Mouse (Mus musculus) forebrain, embryonic 14.5 days (tissue): ENCODE measurements around the gene Gpr18. TPM values are rescaled to one million over a fixed set of nuclear protein-coding genes. Genes with fewer than 3 reads are reported as not detected.
A peak's percentile ranks its signal among the peaks of the same experiment; 100 is the strongest.

Experiments used
- ATAC-seq: fragments of 200-750 bp; cut with Nextera tagmentation; 2 replicates; pipeline ENCODE4 v1.8.0; 2017; ENCODE audit warnings: mild to moderate bottlenecking, moderate library complexity
- DNase-seq: peaks from one replicate; pipeline ENCODE4 v3.0.0-alpha.2; 2015; ENCODE audit warnings: low spot score
- H3K27ac ChIP-seq: fragments of 300-500 bp; sonication (generic); 2 replicates; pipeline ENCODE4 v1.5.1; 2014; ENCODE audit warnings: low read depth, mild to moderate bottlenecking, control low read depth, low read length, moderate library complexity
- H3K27me3 ChIP-seq: fragments of 300-500 bp; sonication (generic); replicated peaks from 2 replicates; pipeline ENCODE4 v1.6.1; 2014; ENCODE audit warnings: low read length, control low read depth, mixed read lengths; ENCODE audit not compliant: control insufficient read depth, insufficient read depth
- H3K36me3 ChIP-seq: fragments of 300-500 bp; sonication (generic); 2 replicates; pipeline ENCODE4 v1.6.1; 2014; ENCODE audit warnings: low read length, control low read depth; ENCODE audit not compliant: control insufficient read depth, insufficient read depth
- H3K4me1 ChIP-seq: fragments of 300-500 bp; sonication (generic); 2 replicates; pipeline ENCODE4 v1.6.1; 2014; ENCODE audit warnings: antibody characterized with exemption, low read length, control low read depth; ENCODE audit not compliant: control insufficient read depth, insufficient read depth
- H3K4me2 ChIP-seq: fragments of 300-500 bp; sonication (generic); 2 replicates; pipeline ENCODE4 v1.6.1; 2014; ENCODE audit warnings: mild to moderate bottlenecking, control low read depth, low read length
- H3K4me3 ChIP-seq: fragments of 300-500 bp; sonication (generic); 2 replicates; pipeline ENCODE4 v1.5.1; 2014; ENCODE audit warnings: low read depth, low read length, control low read depth
- H3K9ac ChIP-seq: fragments of 300-500 bp; sonication (generic); 2 replicates; pipeline ENCODE4 v1.6.1; 2014; ENCODE audit warnings: mild to moderate bottlenecking, low read length, control low read depth, moderate library complexity
- H3K9me3 ChIP-seq: fragments of 300-500 bp; sonication (generic); replicated peaks from 2 replicates; pipeline ENCODE4 v1.6.1; 2016; ENCODE audit warnings: low read length, control low read depth, mixed read lengths; ENCODE audit not compliant: control insufficient read depth
- WGBS: fragments of 180-500 bp; shearing (Covaris S2); extraction: QIAGEN DNeasy Blood & Tissue Kit; methylation state at CpG from one replicate; pipeline ENCODE4 v1.1.7; 2014; 5-methylcytosine and 5-hydroxymethylcytosine counted together
- polyA plus RNA-seq: library from polyadenylated mRNA; unstranded; fragments of >200 nt; fragmentation: Nextera tagmentation; extraction: Ambion mirVana; gene quantifications from 2 replicates; pipeline ENCODE4 v1.2.1, GENCODE M21; 2014

Gene Gpr18
- polyA plus RNA-seq, 1 experiment from 2014 or later = not detected

GRCm38 (mm10) chr14:121922016-121922415 lies 6.4 kb upstream of the Gpr18 start:
- Histone ChIP-seq H3K9me3 (no peaks in the 10 kb centered on the region), H3K4me1 (no peaks in the 10 kb centered on the region), H3K4me3 (no peak overlapping the region), H3K4me2 (no peak overlapping the region), H3K27me3 (no peaks in the 10 kb centered on the region), H3K9ac (no peak overlapping the region), H3K36me3 (0 out of 2 replicates have a peak, but pooled peaks cover 4% of the 10 kb centered on the region), H3K27ac (no peak overlapping the region)
- WGBS = 92% methylated on average over 4 of the region's 4 CpGs
- ATAC-seq (no peak), DNase-seq (no peak)

GRCm38 (mm10) chr14:121920511-121921124 lies 5.0 kb upstream of the Gpr18 start:
- Histone ChIP-seq H3K4me1 (no peaks in the 10 kb centered on the region), H3K4me3 (no peak overlapping the region), H3K9ac (no peak overlapping the region), H3K27ac (no peak overlapping the region), H3K36me3 (peaks cover 15% of the 10 kb centered on the region; the same call in 1 of the 2 replicates), H3K4me2 (no peak overlapping the region), H3K9me3 (no peaks in the 10 kb centered on the region), H3K27me3 (no peaks in the 10 kb centered on the region)
- DNase-seq = no peak
- WGBS = 78% methylated on average over 12 of the region's 12 CpGs
- no peak for ATAC-seq

- 40% methylated on average over 3 of the region's 3 CpGs for WGBS
- DNase-seq (peak; percentile 45), ATAC-seq (no peak)
- H3K4me1 ChIP-seq = no peaks in the 10 kb centered on the region
- H3K27ac ChIP-seq = no peak overlapping the region
- no peaks in the 10 kb centered on the region for H3K27me3 ChIP-seq
- H3K9ac ChIP-seq = no peak overlapping the region
- H3K4me2 ChIP-seq = no peak overlapping the region
- no peak overlapping the region for H3K4me3 ChIP-seq
- peaks cover 15% of the 10 kb centered on the region; the same call in 1 of the 2 replicates for H3K36me3 ChIP-seq
- H3K9me3 ChIP-seq = no peaks in the 10 kb centered on the region
These were observed 4.2 kb upstream of the Gpr18 start for GRCm38 (mm10) chr14:121919752-121920151.

DNA sequence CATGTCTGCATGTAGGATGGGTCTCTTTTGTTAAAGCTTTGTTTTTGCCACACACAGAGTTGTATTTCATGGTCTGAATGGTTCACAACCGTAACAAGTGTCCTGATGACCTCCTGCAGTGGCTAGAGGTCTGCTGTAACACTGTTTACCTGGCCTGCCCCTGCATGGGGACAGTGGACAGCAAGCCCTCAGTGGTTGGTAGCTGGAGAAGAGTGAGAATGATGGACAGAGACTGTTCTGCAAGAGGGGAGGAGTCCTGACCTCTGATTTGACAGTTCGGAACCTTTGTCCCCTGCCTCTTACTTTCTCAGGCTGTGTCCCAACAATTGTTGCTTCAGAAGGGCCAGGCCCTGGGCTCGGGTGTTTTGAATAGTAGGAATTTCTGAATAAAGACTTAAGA lies 2.7 kb upstream of the Gpr18 start:
- DNase-seq (no peak), ATAC-seq (no peak)
- WGBS = 71% methylated on average over 3 of the region's 3 CpGs
- Histone ChIP-seq H3K27me3 (no peaks in the 10 kb centered on the region), H3K4me3 (no peak overlapping the region), H3K9me3 (no peaks in the 10 kb centered on the region), H3K36me3 (peaks cover 17% of the 10 kb centered on the region; the same call in 1 of the 2 replicates), H3K9ac (no peak overlapping the region), H3K4me1 (no peaks in the 10 kb centered on the region), H3K27ac (no peak overlapping the region), H3K4me2 (no peak overlapping the region)

GRCm38 (mm10) chr14:121916311-121917094 lies 922 bp upstream of the Gpr18 start:
- no peak overlapping the region for H3K27ac ChIP-seq
- DNase-seq (no peak), ATAC-seq (no peak)
- H3K4me2 ChIP-seq = no peak overlapping the region
- H3K4me1 ChIP-seq = no peaks in the 10 kb centered on the region
- no peaks in the 10 kb centered on the region for H3K27me3 ChIP-seq
- H3K9ac ChIP-seq = no peak overlapping the region
- WGBS = 91% methylated on average over 6 of the region's 6 CpGs
- peaks cover 30% of the 10 kb centered on the region for H3K36me3 ChIP-seq
- no peaks in the 10 kb centered on the region for H3K9me3 ChIP-seq
- H3K4me3 ChIP-seq = no peak overlapping the region

DNA sequence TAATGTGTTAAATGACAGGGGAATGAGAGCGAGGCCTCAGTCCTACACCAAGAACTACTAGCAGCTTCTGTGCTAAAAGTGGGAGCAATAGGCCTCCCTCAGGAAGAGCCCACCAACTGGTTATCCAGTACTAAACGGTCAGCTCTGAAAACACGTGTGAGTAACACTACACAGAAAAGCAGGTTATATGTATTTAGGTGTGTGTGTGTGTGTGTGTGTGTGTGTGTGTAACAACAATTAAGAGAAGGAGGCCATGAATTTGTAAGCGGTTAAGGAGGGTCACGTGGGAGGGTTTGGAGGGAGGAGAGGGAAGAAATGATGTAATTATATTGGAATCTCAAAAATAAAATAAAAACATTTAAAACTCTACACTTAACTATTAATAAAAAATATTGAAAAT lies 438 bp downstream of the Gpr18 start:
- no peaks in the 10 kb centered on the region for H3K27me3 ChIP-seq
- no peak for ATAC-seq
- no peaks in the 10 kb centered on the region for H3K9me3 ChIP-seq
- no peak overlapping the region for H3K4me2 ChIP-seq
- DNase-seq = no peak
- H3K4me3 ChIP-seq = no peak overlapping the region
- 88% methylated on average over 5 of the region's 5 CpGs for WGBS
- no peak overlapping the region for H3K9ac ChIP-seq
- no peaks in the 10 kb centered on the region for H3K4me1 ChIP-seq
- H3K27ac ChIP-seq = no peak overlapping the region
- H3K36me3 ChIP-seq = peaks cover 32% of the 10 kb centered on the region

GRCm38 (mm10) chr14:121912501-121912900 lies 3.1 kb downstream of the Gpr18 start:
- 94% methylated on average over 7 of the region's 7 CpGs for WGBS
- no peak for DNase-seq

GRCm38 (mm10) chr14:121909868-121910267 lies 5.7 kb downstream of the Gpr18 start:
- Histone ChIP-seq H3K9ac (no peak overlapping the region), H3K27me3 (no peaks in the 10 kb centered on the region), H3K4me1 (no peaks in the 10 kb centered on the region), H3K36me3 (peaks cover 49% of the 10 kb centered on the region), H3K9me3 (no peaks in the 10 kb centered on the region), H3K4me2 (no peak overlapping the region), H3K27ac (no peak overlapping the region), H3K4me3 (no peak overlapping the region)
- DNase-seq (no peak), ATAC-seq (no peak)
- WGBS = 89% methylated on average over 6 of the region's 6 CpGs

More at GRCm38 (mm10) chr14:121912501-121912900, 3.1 kb downstream of the Gpr18 start:
- H3K27me3 ChIP-seq = no peaks in the 10 kb centered on the region
- ATAC-seq = no peak
- no peak overlapping the region for H3K9ac ChIP-seq
- H3K27ac ChIP-seq = no peak overlapping the region
- H3K4me2 ChIP-seq = no peak overlapping the region
- peaks cover 53% of the 10 kb centered on the region for H3K36me3 ChIP-seq
- H3K4me1 ChIP-seq = no peaks in the 10 kb centered on the region
- H3K9me3 ChIP-seq = no peaks in the 10 kb centered on the region
- no peak overlapping the region for H3K4me3 ChIP-seq
